Mouse (Mus musculus) MEL (cell line): ENCODE results near the gene Vps11. TPM values are rescaled to one million over a fixed set of nuclear protein-coding genes. Genes with fewer than 3 reads are reported as not detected.

Experiments
- DNase-seq: peaks from one replicate; pipeline ENCODE4 v3.0.0; 2011; ENCODE audit warnings: low read depth, low spot score
- H3K27ac ChIP-seq: 2 replicates; pipeline ENCODE4 v1.5.1; 2012; ENCODE audit warnings: low read depth, mild to moderate bottlenecking, control low read depth, low read length, moderate library complexity; ENCODE audit not compliant: control insufficient read depth
- H3K27me3 ChIP-seq, 2 experiments: fragments of 150-350 bp in 1 of 2; sonication (generic) in 1 of 2; 2 replicates each; pipeline ENCODE4 v1.6.1; 2012; ENCODE audit warnings: low read length in 2 of 2, mild to moderate bottlenecking in 2 of 2, improper control_type of control experiment in 1 of 2, moderate library complexity in 1 of 2; ENCODE audit not compliant: insufficient read depth in 2 of 2, control insufficient read depth in 1 of 2
- H3K36me3 ChIP-seq, 2 experiments: 2 replicates each; pipeline ENCODE4 v1.6.1; 2012 to 2014; ENCODE audit warnings: low read length in 2 of 2, improper control_type of control experiment in 1 of 2, inconsistent platforms in 1 of 2, mild to moderate bottlenecking in 1 of 2; ENCODE audit not compliant: insufficient read depth in 2 of 2, control insufficient read depth in 1 of 2
- H3K4me1 ChIP-seq, 2 experiments: fragments of 150-350 bp in 1 of 2; sonication (generic) in 1 of 2; 2 replicates each; pipeline ENCODE4 v1.6.1; 2012; ENCODE audit warnings: low read length in 2 of 2, improper control_type of control experiment in 1 of 2, mild to moderate bottlenecking in 1 of 2; ENCODE audit not compliant: insufficient read depth in 2 of 2, control insufficient read depth in 1 of 2
- H3K4me3 ChIP-seq, 2 experiments: fragments of 150-350 bp in 1 of 2; sonication (generic) in 1 of 2; 2 replicates each; pipeline ENCODE4 v1.5.1; 2012; ENCODE audit warnings: low read depth in 2 of 2, low read length in 2 of 2, mild to moderate bottlenecking in 2 of 2, moderate library complexity in 2 of 2, control low read depth in 1 of 2, improper control_type of control experiment in 1 of 2; ENCODE audit not compliant: control insufficient read depth in 1 of 2, insufficient read depth in 1 of 2
- H3K79me2 ChIP-seq: 2 replicates; pipeline ENCODE4 v1.6.1; 2012; ENCODE audit warnings: mild to moderate bottlenecking, low read length, moderate library complexity; ENCODE audit not compliant: control insufficient read depth, poor library complexity, insufficient read depth
- H3K9ac ChIP-seq: 2 replicates; pipeline ENCODE4 v1.6.1; 2012; ENCODE audit warnings: low read depth, mild to moderate bottlenecking, control low read depth, low read length, moderate library complexity; ENCODE audit not compliant: control insufficient read depth, poor library complexity, severe bottlenecking
- H3K9me3 ChIP-seq: fragments of 150-350 bp; sonication (generic); replicated peaks from 2 replicates; pipeline ENCODE4 v1.6.1; 2012; ENCODE audit warnings: mild to moderate bottlenecking, low read length, improper control_type of control experiment, moderate library complexity; ENCODE audit not compliant: insufficient read depth
- CHD1 ChIP-seq: IDR thresholded peaks from 2 replicates; pipeline ENCODE4 v1.6.1; 2012; ENCODE audit warnings: low read depth, mild to moderate bottlenecking, inconsistent platforms, low read length, improper control_type of control experiment
- CHD2 ChIP-seq: IDR thresholded peaks from 2 replicates; pipeline ENCODE4 v1.6.1; 2011; ENCODE audit warnings: low read length, improper control_type of control experiment
- CTCF ChIP-seq, 3 experiments: IDR thresholded peaks in 2 of 3; conservative IDR thresholded peaks in 1 of 3; 2 replicates each; pipeline ENCODE4 v1.5.1; 2011 to 2012; ENCODE audit warnings: low read length in 3 of 3, low read depth in 2 of 3, mild to moderate bottlenecking in 2 of 3, improper control_type of control experiment in 1 of 3, inconsistent platforms in 1 of 3, mixed read lengths in 1 of 3, moderate library complexity in 1 of 3; ENCODE audit not compliant: control insufficient read depth in 1 of 3, insufficient read depth in 1 of 3, poor library complexity in 1 of 3, severe bottlenecking in 1 of 3
- E2F4 ChIP-seq: IDR thresholded peaks from 2 replicates; pipeline ENCODE4 v1.6.1; 2011; ENCODE audit warnings: low read depth, low read length, improper control_type of control experiment, borderline replicate concordance
- ETS1 ChIP-seq: IDR thresholded peaks from 2 replicates; pipeline ENCODE4 v1.6.1; 2012; ENCODE audit warnings: low read depth, mild to moderate bottlenecking, inconsistent platforms, low read length, improper control_type of control experiment, moderate library complexity
- GABPA ChIP-seq: IDR thresholded peaks from 2 replicates; pipeline ENCODE4 v1.6.1; 2012; ENCODE audit warnings: low read depth, mild to moderate bottlenecking, inconsistent platforms, low read length, improper control_type of control experiment, moderate library complexity
- GATA1 ChIP-seq: IDR thresholded peaks from 2 replicates; pipeline ENCODE4 v1.6.1; 2011; ENCODE audit warnings: low read depth, low read length, improper control_type of control experiment
- JUND ChIP-seq: IDR thresholded peaks from 2 replicates; pipeline ENCODE4 v1.6.1; 2011; ENCODE audit warnings: low read depth, mild to moderate bottlenecking, improper control_type of control experiment, low read length
- MAFK ChIP-seq: IDR thresholded peaks from 2 replicates; pipeline ENCODE4 v1.6.1; 2011; ENCODE audit warnings: low read depth, mild to moderate bottlenecking, low read length, improper control_type of control experiment, borderline replicate concordance
- MAZ ChIP-seq: IDR thresholded peaks from 2 replicates; pipeline ENCODE4 v1.6.1; 2012; ENCODE audit warnings: low read depth, mild to moderate bottlenecking, inconsistent platforms, low read length, improper control_type of control experiment
- MXI1 ChIP-seq: IDR thresholded peaks from 2 replicates; pipeline ENCODE4 v1.6.1; 2011; ENCODE audit warnings: mild to moderate bottlenecking, low read depth, low read length, improper control_type of control experiment
- MYC ChIP-seq: IDR thresholded peaks from 2 replicates; pipeline ENCODE4 v1.6.1; 2011; ENCODE audit warnings: low read depth, mild to moderate bottlenecking, low read length, improper control_type of control experiment, moderate library complexity
- NELFE ChIP-seq: IDR thresholded peaks from 2 replicates; pipeline ENCODE4 v1.6.1; 2011; ENCODE audit warnings: low read depth, low read length, improper control_type of control experiment
- NRF1 ChIP-seq: IDR thresholded peaks from 2 replicates; pipeline ENCODE4 v1.6.1; 2014; ENCODE audit warnings: low read depth, mild to moderate bottlenecking, inconsistent platforms, low read length, improper control_type of control experiment, moderate library complexity; ENCODE audit not compliant: poor library complexity, insufficient read depth, severe bottlenecking
- POLR2A ChIP-seq, 2 experiments: IDR thresholded peaks; 2 replicates each; pipeline ENCODE4 v1.6.1; 2011 to 2012; ENCODE audit warnings: low read length in 2 of 2, mild to moderate bottlenecking in 2 of 2, control low read depth in 1 of 2, improper control_type of control experiment in 1 of 2, low read depth in 1 of 2, moderate library complexity in 1 of 2; ENCODE audit not compliant: control insufficient read depth in 1 of 2, insufficient read depth in 1 of 2, poor library complexity in 1 of 2
- POLR2AphosphoS5 ChIP-seq: IDR thresholded peaks from 2 replicates; pipeline ENCODE4 v1.6.1; 2012; ENCODE audit warnings: low read depth, borderline replicate concordance, mild to moderate bottlenecking, inconsistent platforms, low read length, moderate library complexity, mixed read lengths
- RAD21 ChIP-seq: IDR thresholded peaks from 2 replicates; pipeline ENCODE4 v1.6.1; 2011; ENCODE audit warnings: mild to moderate bottlenecking, low read depth, low read length, improper control_type of control experiment
- RCOR1 ChIP-seq: IDR thresholded peaks from 2 replicates; pipeline ENCODE4 v1.6.1; 2012; ENCODE audit warnings: low read depth, mild to moderate bottlenecking, inconsistent platforms, low read length, improper control_type of control experiment
- SMC3 ChIP-seq: IDR thresholded peaks from 2 replicates; pipeline ENCODE4 v1.6.1; 2011; ENCODE audit warnings: low read depth, low read length, improper control_type of control experiment
- TAL1 ChIP-seq: IDR thresholded peaks from 2 replicates; pipeline ENCODE4 v1.6.1; 2012; ENCODE audit warnings: mild to moderate bottlenecking, inconsistent platforms, low read length, moderate library complexity, mixed read lengths
- TBP ChIP-seq: IDR thresholded peaks from 2 replicates; pipeline ENCODE4 v1.8.0; 2011; ENCODE audit warnings: low read depth, low read length, improper control_type of control experiment
- UBTF ChIP-seq: IDR thresholded peaks from 2 replicates; pipeline ENCODE4 v1.6.1; 2012; ENCODE audit warnings: low read depth, mild to moderate bottlenecking, inconsistent platforms, low read length, improper control_type of control experiment, moderate library complexity, borderline replicate concordance; ENCODE audit not compliant: insufficient read depth
- USF1 ChIP-seq: IDR thresholded peaks from 2 replicates; pipeline ENCODE4 v1.6.1; 2014; ENCODE audit warnings: low read depth, mild to moderate bottlenecking, inconsistent platforms, low read length, improper control_type of control experiment, moderate library complexity
- USF2 ChIP-seq, 2 experiments: IDR thresholded peaks; 2 replicates each; pipeline ENCODE4 v1.6.1; 2011 to 2012; ENCODE audit warnings: improper control_type of control experiment in 2 of 2, low read length in 2 of 2, borderline replicate concordance in 1 of 2, inconsistent platforms in 1 of 2, low read depth in 1 of 2, mild to moderate bottlenecking in 1 of 2; ENCODE audit not compliant: insufficient read depth in 1 of 2
- ZC3H11A ChIP-seq: IDR thresholded peaks from 2 replicates; pipeline ENCODE4 v1.6.1; 2012; ENCODE audit warnings: low read depth, mild to moderate bottlenecking, inconsistent platforms, low read length, improper control_type of control experiment
- ZNF384 ChIP-seq: IDR thresholded peaks from 2 replicates; pipeline ENCODE4 v1.6.1; 2012; ENCODE audit warnings: low read depth, mild to moderate bottlenecking, inconsistent platforms, low read length, improper control_type of control experiment
- polyA plus RNA-seq, 2 experiments: library from polyadenylated mRNA; stranded (reverse) in 1 of 2; unstranded in 1 of 2; fragments of >175 nt in 1 of 2; fragments of >200 nt in 1 of 2; gene quantifications; 2 replicates each; pipeline versions ENCODE4 v1.2.1 to v1.2.4; 2012; ENCODE audit warnings: low replicate concordance in 2 of 2, low read depth in 1 of 2; ENCODE audit not compliant: insufficient read length in 2 of 2, insufficient read depth in 1 of 2, missing spikeins in 1 of 2
- total RNA-seq: library from RNA; depleted of rRNA; stranded (reverse); fragments of 300-350 nt; gene quantifications from 2 replicates; pipeline ENCODE4 v1.2.3, GENCODE M21; 2012

Vps11 gene
- total and polyA plus RNA-seq, 3 experiments = 18.6 to 27.1 TPM; not detected in 1

GRCm38 (mm10) chr9:44389273-44389672 is 27.8 kb upstream of the Vps11 start:
- Histone ChIP-seq H3K4me1 (no peaks in the 10 kb centered on the region), H3K79me2 (no peaks in the 10 kb centered on the region), H3K36me3 (peaks cover 0 to 14% of the 10 kb centered on the region in 2 experiments; a peak in 2 of 4 replicates), H3K9ac (no peak overlapping the region), H3K4me3 (no peak overlapping the region), H3K9me3 (no peaks in the 10 kb centered on the region), H3K27ac (no peak overlapping the region), H3K27me3 (no peaks in the 10 kb centered on the region)
- DNase-seq = peak; percentile 68
- peak; percentile 9 for TF ChIP-seq RAD21
- TF ChIP-seq CTCF (IDR thresholded peaks at IDR 0.05 in 2 of 3, conservative IDR thresholded peaks at IDR 0.05 in 1 of 3; ENCODE audit: control insufficient read depth in 1 of 3, insufficient read depth in 1 of 3, low read depth in 2 of 3, low read length in 3 of 3, poor library complexity in 1 of 3, severe bottlenecking in 1 of 3) = peak; percentile 75 to 81 (median 78)
- TF ChIP-seq USF1 = no peak
- TF ChIP-seq SMC3 = peak; percentile 50
- no peak for TF ChIP-seq GABPA
- no peak for TF ChIP-seq UBTF
- TF ChIP-seq ETS1 = no peak

GRCm38 (mm10) chr9:44387221-44387620 is 25.8 kb upstream of the Vps11 start:
- H3K9me3 ChIP-seq = no peaks in the 10 kb centered on the region

GRCm38 (mm10) chr9:44384596-44384995 is 23.1 kb upstream of the Vps11 start:
- peaks cover 0 to 5% of the 10 kb centered on the region in 2 experiments; a peak in 3 of 4 replicates for H3K4me1 ChIP-seq
- no peaks in the 10 kb centered on the region for H3K27me3 ChIP-seq
- peaks cover 6 to 19% of the 10 kb centered on the region in 2 experiments for H3K36me3 ChIP-seq
- no peaks in the 10 kb centered on the region for H3K9me3 ChIP-seq
- no peak overlapping the region for H3K27ac ChIP-seq
- no peak overlapping the region for H3K9ac ChIP-seq
- TF ChIP-seq USF1 (no peak), TBP (no peak), E2F4 (no peak), NRF1 (no peak), MAFK (no peak), MAZ (no peak), CHD1 (no peak), POLR2A (IDR thresholded peaks at IDR 0.05; ENCODE audit: control insufficient read depth in 1 of 2, insufficient read depth in 1 of 2, low read depth in 1 of 2, low read length in 2 of 2, poor library complexity in 1 of 2) (no peak), GATA1 (no peak), MYC (no peak), POLR2AphosphoS5 (no peak), JUND (no peak), ZC3H11A (no peak), ZNF384 (no peak), NELFE (no peak), RCOR1 (no peak), UBTF (no peak), MXI1 (no peak), SMC3 (no peak)
- no peak overlapping the region for H3K4me3 ChIP-seq
- H3K79me2 ChIP-seq = peaks cover 20% of the 10 kb centered on the region
- DNase-seq = no peak

More at GRCm38 (mm10) chr9:44387221-44387620, 25.8 kb upstream of the Vps11 start:
- no peak overlapping the region for H3K27ac ChIP-seq
- H3K9ac ChIP-seq = no peak overlapping the region
- no peaks in the 10 kb centered on the region for H3K27me3 ChIP-seq
- TF ChIP-seq TAL1 (no peak), USF2 (IDR thresholded peaks at IDR 0.05; ENCODE audit: borderline replicate concordance in 1 of 2, insufficient read depth in 1 of 2, low read depth in 1 of 2, low read length in 2 of 2) (no peak), POLR2AphosphoS5 (no peak), ETS1 (no peak), CHD2 (no peak), USF1 (no peak)
- no peak overlapping the region for H3K4me3 ChIP-seq
- H3K4me1 ChIP-seq = no peaks in the 10 kb centered on the region
- H3K36me3 ChIP-seq = peaks cover 0 to 17% of the 10 kb centered on the region in 2 experiments; a peak in 2 of 4 replicates
- DNase-seq = no peak
- no peaks in the 10 kb centered on the region for H3K79me2 ChIP-seq
